Mouse (Mus musculus): Measurements from ENCODE around the gene Gm5152. TPM values are rescaled to one million over a fixed set of nuclear protein-coding genes. Genes with fewer than 3 reads are reported as not detected.
"Not testable (repeated sequence)": the region's sequence is repeated elsewhere in the genome, so short reads cannot be mapped to it uniquely, and the experiment has no call there.

The Gm5152 gene
- not detected in 2 replicates for polyA plus RNA-seq (2015; fragmentation: Nextera tagmentation; extraction: Ambion mirVana)

- H3K4me3 ChIP-seq; H3K36me3 ChIP-seq; H3K27ac ChIP-seq (replicated peaks); H3K4me2 ChIP-seq; H3K9ac ChIP-seq; H3K27me3 ChIP-seq; H3K9me3 ChIP-seq; H3K4me1 ChIP-seq (replicated peaks); ATAC-seq (ENCODE audit: low FRiP score, low read depth): not testable (repeated sequence)
- no CpG with 5 or more reads among the region's 1 CpGs for WGBS
These were observed at the start of gene Gm5152 for GRCm38 (mm10) chr5:10246426-10246825. Gene Gm5152 (minus strand): TSS chr5:10246526.

- not testable (repeated sequence) for H3K4me2 ChIP-seq; H3K27ac ChIP-seq (replicated peaks); H3K36me3 ChIP-seq; H3K4me1 ChIP-seq (replicated peaks); ATAC-seq (ENCODE audit: low FRiP score, low read depth); H3K4me3 ChIP-seq; H3K9me3 ChIP-seq; H3K27me3 ChIP-seq; H3K9ac ChIP-seq
- WGBS: 95% methylated on average over 1 of the region's 1 CpGs
These were observed 8.4 kb upstream of the Gm5152 start for GRCm38 (mm10) chr5:10254768-10255167.

- H3K4me3 ChIP-seq; H3K27me3 ChIP-seq; H3K27ac ChIP-seq (replicated peaks); H3K9me3 ChIP-seq; H3K9ac ChIP-seq; H3K36me3 ChIP-seq; H3K4me1 ChIP-seq (replicated peaks); H3K4me2 ChIP-seq; ATAC-seq (ENCODE audit: low FRiP score, low read depth): not testable (repeated sequence)
These were observed 556 bp downstream of the Gm5152 start for GRCm38 (mm10) chr5:10245770-10246169.

DNA sequence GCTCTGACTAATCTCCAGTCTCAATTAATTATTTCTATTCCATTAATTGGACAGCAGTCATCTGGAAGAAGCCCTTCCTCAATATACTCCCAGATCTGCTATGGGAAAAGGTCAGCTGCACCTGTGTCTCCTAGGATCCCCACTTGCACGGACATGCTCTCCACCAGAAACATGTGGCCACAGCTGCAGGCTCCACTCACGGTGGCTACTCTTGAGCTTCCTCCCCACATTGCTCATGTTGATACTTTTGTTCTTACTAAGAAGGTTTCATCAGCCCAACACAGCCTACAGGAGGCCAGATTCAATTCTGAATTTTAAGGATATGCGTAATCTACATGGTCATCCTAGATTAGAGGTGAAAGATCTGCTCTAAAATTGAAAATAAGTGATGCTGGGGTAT lies 5.9 kb downstream of the Gm5152 start:
- H3K27me3 ChIP-seq; ATAC-seq (ENCODE audit: low FRiP score, low read depth); H3K9ac ChIP-seq; H3K4me2 ChIP-seq; H3K36me3 ChIP-seq; H3K4me3 ChIP-seq; H3K27ac ChIP-seq (replicated peaks); H3K4me1 ChIP-seq (replicated peaks); H3K9me3 ChIP-seq: not testable (repeated sequence)
- 91% methylated on average over 3 of the region's 3 CpGs for WGBS

GRCm38 (mm10) chr5:10220317-10220716 lies 26.0 kb downstream of the Gm5152 start:
- Histone ChIP-seq H3K27ac (replicated peaks) (no peak overlapping the region), H3K27me3 (no peaks in the 10 kb centered on the region), H3K9me3 (no peaks in the 10 kb centered on the region), H3K9ac (no peak overlapping the region), H3K4me1 (replicated peaks) (no peaks in the 10 kb centered on the region), H3K4me3 (no peak overlapping the region), H3K4me2 (no peak overlapping the region), H3K36me3 (no peaks in the 10 kb centered on the region)
- ATAC-seq (ENCODE audit: low FRiP score, low read depth): no peak

DNA sequence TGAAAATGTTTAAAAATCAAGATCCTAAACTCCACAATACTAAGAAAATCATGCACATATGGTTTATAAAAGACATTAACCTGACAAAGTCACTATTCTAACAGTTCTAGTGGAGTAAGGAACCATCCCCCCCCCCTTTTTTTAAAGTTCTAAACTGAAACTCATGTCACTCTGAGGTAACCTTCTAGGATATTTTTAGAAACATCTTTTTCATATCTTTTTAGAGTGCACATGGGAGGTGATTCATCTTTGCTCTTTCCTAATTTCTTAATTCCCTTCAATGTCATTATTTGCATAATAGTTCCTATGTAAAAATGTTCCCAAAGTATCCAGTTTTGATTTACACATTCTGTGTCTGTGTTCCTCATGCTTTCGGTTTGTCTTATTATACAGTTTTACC lies 43.3 kb downstream of the Gm5152 start:
- no peak for ATAC-seq (ENCODE audit: low FRiP score, low read depth)
- Histone ChIP-seq H3K4me1 (replicated peaks) (no peaks in the 10 kb centered on the region), H3K9me3 (no peaks in the 10 kb centered on the region), H3K27ac (replicated peaks) (no peak overlapping the region), H3K4me2 (no peak overlapping the region), H3K36me3 (no peaks in the 10 kb centered on the region), H3K9ac (no peak overlapping the region), H3K27me3 (no peaks in the 10 kb centered on the region), H3K4me3 (no peak overlapping the region)
- WGBS: 95% methylated on average over 1 of the region's 1 CpGs

DNA sequence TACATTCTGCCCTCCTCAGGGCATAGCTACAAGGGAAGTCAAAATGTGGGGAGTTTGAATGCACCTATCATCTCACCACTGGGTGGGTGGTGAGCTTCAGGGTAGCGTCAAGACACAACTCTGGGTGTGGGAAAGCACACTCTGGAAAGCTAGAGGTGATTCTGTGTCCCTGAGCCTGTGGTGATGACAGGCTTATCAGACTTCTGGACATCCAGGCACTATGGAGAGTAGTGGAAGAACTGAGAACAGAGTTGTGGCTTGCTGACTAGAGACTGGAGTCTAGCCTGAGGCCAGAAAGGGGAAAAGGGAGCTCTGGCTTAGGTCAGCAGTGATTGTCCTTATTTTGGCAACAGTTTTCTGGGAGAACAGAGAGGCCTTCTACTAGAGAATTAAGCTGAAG lies 49.4 kb downstream of the Gm5152 start:
- H3K36me3 ChIP-seq: no peaks in the 10 kb centered on the region
- 87% methylated on average over 1 of the region's 1 CpGs for WGBS
- no peak overlapping the region for H3K9ac ChIP-seq
- no peak for ATAC-seq (ENCODE audit: low FRiP score, low read depth)
- no peaks in the 10 kb centered on the region for H3K4me1 ChIP-seq (replicated peaks)
- no peak overlapping the region for H3K4me3 ChIP-seq
- no peak overlapping the region for H3K27ac ChIP-seq (replicated peaks)
- H3K9me3 ChIP-seq: no peaks in the 10 kb centered on the region
- no peaks in the 10 kb centered on the region for H3K27me3 ChIP-seq
- H3K4me2 ChIP-seq: no peak overlapping the region

Measured in hindbrain, embryonic 15.5 days (tissue).